Mouse (Mus musculus) c-Kit-positive CD71-negative TER-119-negative erythroid progenitor cells, embryonic 14.5 days (primary cell): ENCODE data around the gene Zfp811.

ENCODE experiments used
- DNase-seq: peaks from one replicate; pipeline ENCODE4 v3.0.0-alpha.2; 2013; ENCODE audit warnings: low read depth

The Zfp811 gene

DNA sequence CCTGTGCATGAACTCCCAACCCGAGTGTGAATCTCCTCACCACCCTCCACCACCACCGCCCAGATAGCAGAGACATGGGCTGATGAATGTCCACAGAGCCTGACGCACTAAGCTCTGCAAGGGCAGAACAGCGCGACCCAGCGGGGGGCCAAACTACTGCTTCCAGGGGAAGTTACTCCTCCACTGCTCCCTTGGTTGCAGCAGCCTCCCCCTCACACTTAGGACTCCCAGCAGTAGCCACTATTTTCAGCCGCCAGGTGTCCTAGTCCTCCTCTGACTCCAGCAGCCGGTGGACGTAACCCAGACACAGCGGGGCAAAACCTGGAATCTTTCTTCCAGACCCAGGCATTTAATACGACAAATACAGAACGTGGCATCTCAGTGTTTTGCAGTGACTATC lies 56.1 kb downstream of the Zfp811 start:
- no peak for DNase-seq

DNA sequence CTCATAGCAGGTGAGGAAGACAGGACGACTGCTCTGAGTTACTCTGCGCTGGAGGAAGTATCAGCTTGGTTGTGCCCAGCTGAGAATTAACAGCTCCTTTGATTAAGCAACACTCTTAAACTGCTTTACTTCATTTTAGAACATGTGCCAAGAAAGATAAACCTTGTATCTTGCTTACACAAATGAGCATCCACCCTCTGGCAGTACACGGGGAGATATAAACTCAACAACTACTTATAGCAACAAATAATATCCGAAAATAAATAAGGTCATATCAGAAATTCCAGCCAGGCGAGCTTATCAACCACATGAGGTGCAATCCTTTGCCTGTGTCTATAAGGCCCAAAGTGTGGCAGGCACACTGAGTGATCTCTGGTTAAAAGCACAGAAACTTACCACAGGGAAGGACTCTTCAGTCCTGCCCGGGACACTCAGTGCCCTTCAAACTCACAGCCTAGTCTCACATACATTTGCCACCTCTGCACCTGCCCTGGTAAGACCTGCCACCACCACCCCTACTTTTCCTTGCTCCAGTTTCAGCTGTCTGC lies 56.8 kb downstream of the Zfp811 start:
- no peak for DNase-seq

DNA sequence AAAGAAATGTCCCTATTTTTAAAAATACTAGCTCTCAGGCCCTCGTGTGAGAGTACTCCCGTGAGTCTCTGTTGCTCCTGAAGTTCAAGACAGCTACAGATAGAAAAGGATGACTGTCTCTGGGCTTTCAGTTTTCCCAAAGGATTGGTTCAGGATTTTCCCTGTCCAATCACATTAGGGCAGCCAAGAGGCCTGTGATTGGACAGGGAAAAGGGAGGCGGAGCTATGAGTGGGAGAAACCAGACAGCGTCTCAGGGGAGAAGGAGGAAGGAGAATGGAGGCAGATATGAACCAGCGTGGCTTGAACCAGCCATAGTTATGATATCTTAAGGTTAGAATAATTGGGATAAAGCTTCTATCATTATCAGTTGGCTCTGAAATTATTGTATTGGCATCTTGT lies 59.1 kb downstream of the Zfp811 start:
- no peak for DNase-seq
